Mouse (Mus musculus): Measurements from ENCODE around the gene Sun1.

GRCm38 (mm10) chr5:139223331-139223730 lies 22.9 kb downstream of the Sun1 start:
- TF ChIP-seq POLR2A (IDR thresholded peaks at IDR 0.05; ENCODE audit: control insufficient read depth in 1 of 2, insufficient read depth in 1 of 2, low read depth in 1 of 2, low read length in 2 of 2, poor library complexity in 1 of 2) (no peak; a peak in 1 of 4 replicates), USF2 (IDR thresholded peaks at IDR 0.05; ENCODE audit: borderline replicate concordance in 1 of 2, insufficient read depth in 1 of 2, low read depth in 1 of 2, low read length in 2 of 2) (no peak), NRF1 (IDR thresholded peaks at IDR 0.05; ENCODE audit: insufficient read depth, low read depth, low read length, poor library complexity, severe bottlenecking) (no peak), CTCF (IDR thresholded peaks at IDR 0.05 in 2 of 3, conservative IDR thresholded peaks at IDR 0.05 in 1 of 3; ENCODE audit: control insufficient read depth in 1 of 3, insufficient read depth in 1 of 3, low read depth in 2 of 3, low read length in 3 of 3, poor library complexity in 1 of 3, severe bottlenecking in 1 of 3) (no peak), MYC (IDR thresholded peaks at IDR 0.05; ENCODE audit: low read depth, low read length) (no peak), MEF2A (IDR thresholded peaks at IDR 0.05; ENCODE audit: extremely low read depth, insufficient replicate concordance, low read depth, low read length, poor library complexity, severe bottlenecking) (no peak), NELFE (IDR thresholded peaks at IDR 0.05; ENCODE audit: low read depth, low read length) (no peak), MXI1 (IDR thresholded peaks at IDR 0.05; ENCODE audit: low read depth, low read length) (no peak), TAL1 (IDR thresholded peaks at IDR 0.05; ENCODE audit: low read length) (no peak), TBP (IDR thresholded peaks at IDR 0.05; ENCODE audit: low read depth, low read length) (no peak), ZC3H11A (IDR thresholded peaks at IDR 0.05; ENCODE audit: low read depth, low read length) (no peak), ELF1 (IDR thresholded peaks at IDR 0.05; ENCODE audit: low read depth, low read length) (no peak), EP300 (IDR thresholded peaks at IDR 0.05; ENCODE audit: low read depth in 1 of 2, low read length in 2 of 2) (no peak)

Data from MEL (cell line).